Mouse (Mus musculus): ENCODE data around the gene Aspscr1. TPM values are rescaled to one million over a fixed set of nuclear protein-coding genes. Genes with fewer than 3 reads are reported as not detected.

Gene Aspscr1
- polyA plus RNA-seq, 1 experiment from 2014 or later: 130 TPM

DNA sequence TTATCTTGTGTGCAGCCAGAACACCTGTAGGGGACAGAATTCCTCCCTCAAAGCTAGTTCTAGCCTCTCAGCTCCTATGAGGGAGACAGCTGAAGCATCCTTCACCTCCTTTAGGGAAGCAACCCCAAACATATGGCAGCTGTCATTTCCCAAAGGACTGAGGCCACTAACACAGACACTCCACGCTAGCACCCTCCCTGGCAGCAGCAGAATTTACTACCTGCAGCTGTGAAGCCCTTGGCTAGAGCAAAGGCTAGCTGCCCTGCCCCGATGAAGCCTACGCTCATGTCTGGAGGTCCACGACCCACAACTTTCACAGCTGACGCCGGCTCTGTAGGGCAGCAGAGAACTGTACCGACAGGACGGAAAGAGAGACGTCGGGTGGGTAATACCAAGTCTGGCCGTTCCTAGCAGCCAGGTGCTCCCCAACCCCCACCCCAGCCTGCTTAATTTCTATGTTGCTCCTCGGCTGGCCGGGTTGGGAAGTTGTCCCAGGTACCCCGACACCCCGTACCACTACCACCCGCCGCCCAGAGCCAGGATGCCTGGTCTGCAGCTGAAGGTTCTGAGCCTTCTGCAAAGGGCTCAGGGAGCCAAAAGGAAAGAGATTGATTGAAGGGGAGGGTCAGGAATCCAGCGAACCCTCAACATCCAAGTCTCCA lies 29.7 kb upstream of the Aspscr1 start:
- DNase-seq (peak; percentile 35), ATAC-seq (ENCODE audit: insufficient read depth) (peak; percentile 71)
- Histone ChIP-seq H3K9ac (peak overlapping the region; percentile 75), H3K9me3 (ENCODE audit: low read depth, low read length) (no peaks in the 10 kb centered on the region), H3K27ac (ENCODE audit: low read depth) (no peak overlapping the region), H3K27me3 (ENCODE audit: insufficient read depth, low read length) (peaks cover 14% of the 10 kb centered on the region; the same call in 1 of the 2 replicates), H3K36me3 (ENCODE audit: insufficient read depth) (no peaks in the 10 kb centered on the region), H3K4me3 (ENCODE audit: low read depth, low read length) (peak overlapping the region; percentile 48), H3K4me1 (ENCODE audit: insufficient read depth) (peaks cover 9% of the 10 kb centered on the region; the same call in 1 of the 2 replicates), H3K4me2 (peak overlapping the region; percentile 84)
- TF ChIP-seq CTCF (IDR thresholded peaks at IDR 0.05; ENCODE audit: low read depth): no peak
- 1% methylated on average over 18 of the region's 18 CpGs for WGBS

DNA sequence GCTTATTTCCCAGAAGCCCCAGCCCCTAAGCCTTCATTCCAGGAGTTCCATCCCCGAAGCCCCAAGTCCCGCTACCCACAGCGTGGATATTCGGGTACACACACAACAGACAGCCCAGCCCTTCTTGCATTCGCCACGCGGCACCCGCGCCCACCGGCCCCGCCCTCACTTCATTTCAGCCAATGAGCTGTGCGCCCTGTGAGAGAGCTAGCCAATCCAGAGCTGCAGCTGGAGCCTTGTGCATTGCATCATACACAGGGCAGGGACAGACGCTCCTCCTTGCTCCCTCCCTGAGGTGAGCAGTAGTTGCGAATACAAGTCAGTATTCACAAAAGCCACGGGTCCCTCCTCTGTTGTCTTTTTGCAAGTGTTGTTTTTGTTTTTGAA lies 29.2 kb upstream of the Aspscr1 start, which contains the start of gene Pycr1:
TSS of gene Pycr1 (minus strand) at position 169 of the 387 bp plus-strand sequence.
- TF ChIP-seq CTCF (IDR thresholded peaks at IDR 0.05; ENCODE audit: low read depth): no peak
- Histone ChIP-seq H3K27me3 (ENCODE audit: insufficient read depth, low read length) (peaks cover 16% of the 10 kb centered on the region; the same call in 1 of the 2 replicates), H3K4me1 (ENCODE audit: insufficient read depth) (peaks cover 11% of the 10 kb centered on the region; the same call in 1 of the 2 replicates), H3K27ac (ENCODE audit: low read depth) (no peak within 1 kb of the TSS), H3K4me2 (peak within 1 kb of the TSS; percentile 84), H3K4me3 (ENCODE audit: low read depth, low read length) (peak within 1 kb of the TSS; percentile 48), H3K9me3 (ENCODE audit: low read depth, low read length) (no peaks in the 10 kb centered on the region), H3K9ac (peak within 1 kb of the TSS; percentile 75), H3K36me3 (ENCODE audit: insufficient read depth) (no peaks in the 10 kb centered on the region)
- 0% methylated on average over 15 of the region's 15 CpGs for WGBS
- ATAC-seq (ENCODE audit: insufficient read depth): peak; percentile 99
- peak; percentile 97 for DNase-seq

DNA sequence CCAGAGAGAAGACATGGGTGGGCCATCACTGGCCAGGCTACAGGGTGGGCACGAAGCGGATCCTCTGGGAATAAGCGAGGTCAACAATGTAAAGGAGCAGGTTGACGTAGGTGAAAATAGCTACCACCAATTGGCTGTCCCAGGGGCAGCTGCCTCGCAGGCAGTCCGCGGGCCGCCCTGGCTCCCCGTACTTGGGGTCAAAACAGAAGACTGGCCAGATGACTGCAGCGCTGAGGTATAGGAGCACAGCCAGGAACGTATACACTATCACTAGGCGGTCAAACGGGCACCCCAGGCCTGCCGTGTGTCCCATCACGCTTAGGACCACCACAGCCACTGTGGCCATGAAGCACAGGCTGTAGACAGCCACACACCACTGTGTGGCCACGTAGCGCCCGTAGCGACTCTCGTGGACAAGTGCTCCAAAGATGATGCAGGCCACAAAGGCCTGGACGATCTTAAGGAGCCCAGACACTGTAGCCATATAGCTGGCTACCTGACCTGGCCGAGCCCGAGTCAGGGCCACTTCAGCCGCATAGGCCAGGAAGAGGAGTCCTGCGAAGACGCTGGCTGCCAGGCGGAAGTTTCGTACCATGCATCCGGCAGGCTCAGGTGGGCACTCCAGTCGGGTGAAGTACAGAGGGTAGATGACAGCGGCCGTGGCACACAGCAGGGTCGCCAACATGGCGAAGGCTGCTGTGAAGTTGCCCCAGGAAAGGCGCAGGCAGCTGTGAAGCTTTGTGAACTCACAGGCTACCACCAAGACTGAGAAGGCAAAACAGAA lies 25.5 kb upstream of the Aspscr1 start:
- DNase-seq (no peak), ATAC-seq (ENCODE audit: insufficient read depth) (no peak)
- H3K9ac ChIP-seq: peak overlapping the region; percentile 24; the same call in 1 of the 2 replicates
- peaks cover 11% of the 10 kb centered on the region; the same call in 1 of the 2 replicates for H3K4me1 ChIP-seq (ENCODE audit: insufficient read depth)
- 67% methylated on average over 35 of the region's 35 CpGs for WGBS
- peaks cover 15% of the 10 kb centered on the region; the same call in 1 of the 2 replicates for H3K27me3 ChIP-seq (ENCODE audit: insufficient read depth, low read length)
- no peaks in the 10 kb centered on the region for H3K9me3 ChIP-seq (ENCODE audit: low read depth, low read length)
- H3K4me2 ChIP-seq: peak overlapping the region; percentile 51
- H3K27ac ChIP-seq (ENCODE audit: low read depth): no peak overlapping the region; the same call in 1 of the 2 replicates
- no peaks in the 10 kb centered on the region for H3K36me3 ChIP-seq (ENCODE audit: insufficient read depth)
- no peak for TF ChIP-seq CTCF (IDR thresholded peaks at IDR 0.05; ENCODE audit: low read depth)
- peak overlapping the region; percentile 20; the same call in 1 of the 2 replicates for H3K4me3 ChIP-seq (ENCODE audit: low read depth, low read length)

DNA sequence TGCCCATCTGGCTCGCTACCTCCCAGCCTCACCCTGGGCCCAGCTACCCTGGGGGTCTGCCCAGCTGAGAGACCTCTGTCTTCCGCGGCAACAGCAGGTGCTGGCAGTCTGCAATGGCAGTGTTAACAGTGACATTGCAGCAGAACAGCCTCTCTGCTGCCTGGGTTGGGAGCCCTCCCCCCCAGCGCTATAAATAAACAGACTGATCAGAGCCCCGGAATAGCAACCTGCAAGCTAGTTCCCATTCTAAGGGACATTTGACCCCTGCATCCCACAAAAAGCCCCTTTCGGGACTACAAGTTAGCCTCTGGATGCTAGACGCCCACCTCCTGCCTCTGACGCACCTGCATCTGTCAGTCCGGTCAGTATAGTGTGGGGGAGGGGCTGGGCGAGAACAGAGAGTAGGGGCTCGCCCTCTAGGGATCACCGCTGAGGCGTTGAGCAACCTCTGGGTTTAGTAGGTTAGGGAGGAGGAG lies 24.7 kb upstream of the Aspscr1 start, which contains the start of gene Myadml2:
TSS of gene Myadml2 (minus strand) at position 158 of the 476 bp plus-strand sequence.
- TF ChIP-seq CTCF (IDR thresholded peaks at IDR 0.05; ENCODE audit: low read depth): no peak
- H3K9ac ChIP-seq: peak within 1 kb of the TSS; percentile 24; the same call in 1 of the 2 replicates
- peaks cover 12% of the 10 kb centered on the region; the same call in 1 of the 2 replicates for H3K27me3 ChIP-seq (ENCODE audit: insufficient read depth, low read length)
- no peak within 1 kb of the TSS; the same call in 1 of the 2 replicates for H3K27ac ChIP-seq (ENCODE audit: low read depth)
- no peaks in the 10 kb centered on the region for H3K36me3 ChIP-seq (ENCODE audit: insufficient read depth)
- peaks cover 6% of the 10 kb centered on the region; the same call in 1 of the 2 replicates for H3K4me1 ChIP-seq (ENCODE audit: insufficient read depth)
- no peak for DNase-seq
- H3K4me2 ChIP-seq: peak within 1 kb of the TSS; percentile 51
- no peaks in the 10 kb centered on the region for H3K9me3 ChIP-seq (ENCODE audit: low read depth, low read length)
- H3K4me3 ChIP-seq (ENCODE audit: low read depth, low read length): peak within 1 kb of the TSS; percentile 20
- no peak for ATAC-seq (ENCODE audit: insufficient read depth)
- 5% methylated on average over 13 of the region's 13 CpGs for WGBS

DNA sequence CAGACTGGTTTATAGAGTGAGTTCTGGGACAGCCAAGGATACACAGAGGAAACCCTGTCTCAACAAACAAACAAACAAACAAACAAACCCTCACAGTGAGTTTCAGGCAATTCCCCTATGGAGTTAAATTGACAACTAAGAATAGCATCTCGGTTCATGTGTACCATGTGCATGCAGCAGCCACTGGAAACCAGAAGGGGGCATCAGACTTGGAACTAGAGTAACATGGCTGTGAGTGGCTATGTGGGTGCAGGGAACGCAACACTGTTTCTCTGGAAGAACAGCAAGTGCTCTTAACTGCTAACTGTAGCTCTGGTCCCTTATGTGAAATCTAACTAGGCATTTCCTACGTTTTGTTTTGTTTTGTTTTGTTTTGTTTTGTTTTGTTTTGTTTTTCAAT lies 20.9 kb upstream of the Aspscr1 start:
- Histone ChIP-seq H3K36me3 (ENCODE audit: insufficient read depth) (no peaks in the 10 kb centered on the region), H3K4me1 (ENCODE audit: insufficient read depth) (0 out of 2 replicates have a peak, but pooled peaks cover 5% of the 10 kb centered on the region), H3K4me3 (ENCODE audit: low read depth, low read length) (no peak overlapping the region), H3K9me3 (ENCODE audit: low read depth, low read length) (no peaks in the 10 kb centered on the region), H3K27ac (ENCODE audit: low read depth) (no peak overlapping the region), H3K9ac (no peak overlapping the region), H3K4me2 (no peak overlapping the region), H3K27me3 (ENCODE audit: insufficient read depth, low read length) (peaks cover 12% of the 10 kb centered on the region; the same call in 1 of the 2 replicates)
- 60% methylated on average over 3 of the region's 3 CpGs for WGBS
- ATAC-seq (ENCODE audit: insufficient read depth) (no peak), DNase-seq (no peak)
- TF ChIP-seq CTCF (IDR thresholded peaks at IDR 0.05; ENCODE audit: low read depth): peak; percentile 45

GRCm38 (mm10) chr11:120654741-120655140 lies 18.0 kb upstream of the Aspscr1 start:
- Histone ChIP-seq H3K36me3 (ENCODE audit: insufficient read depth) (no peaks in the 10 kb centered on the region), H3K9ac (no peak overlapping the region), H3K4me2 (no peak overlapping the region), H3K4me3 (ENCODE audit: low read depth, low read length) (no peak overlapping the region), H3K4me1 (ENCODE audit: insufficient read depth) (no peaks in the 10 kb centered on the region), H3K9me3 (ENCODE audit: low read depth, low read length) (no peaks in the 10 kb centered on the region), H3K27ac (ENCODE audit: low read depth) (no peak overlapping the region), H3K27me3 (ENCODE audit: insufficient read depth, low read length) (peaks cover 27% of the 10 kb centered on the region)
- WGBS: 58% methylated on average over 3 of the region's 3 CpGs
- TF ChIP-seq CTCF (IDR thresholded peaks at IDR 0.05; ENCODE audit: low read depth): no peak
- DNase-seq (no peak), ATAC-seq (ENCODE audit: insufficient read depth) (no peak)
